Mouse (Mus musculus) MN1 (cell line): ENCODE results near the gene Arfip1.
A peak's percentile ranks its signal among the peaks of the same experiment; 100 is the strongest.
"Not testable (repeated sequence)": the region's sequence is repeated elsewhere in the genome, so short reads cannot be mapped to it uniquely, and the experiment has no call there.

Experiments used
- DNase-seq: peaks from one replicate; pipeline ENCODE4 v3.0.0-alpha.2; 2016; ENCODE audit warnings: low spot score

Arfip1 gene

GRCm38 (mm10) chr3:84570501-84570900, 11.9 kb downstream of the Arfip1 start:
- DNase-seq = no peak

DNA sequence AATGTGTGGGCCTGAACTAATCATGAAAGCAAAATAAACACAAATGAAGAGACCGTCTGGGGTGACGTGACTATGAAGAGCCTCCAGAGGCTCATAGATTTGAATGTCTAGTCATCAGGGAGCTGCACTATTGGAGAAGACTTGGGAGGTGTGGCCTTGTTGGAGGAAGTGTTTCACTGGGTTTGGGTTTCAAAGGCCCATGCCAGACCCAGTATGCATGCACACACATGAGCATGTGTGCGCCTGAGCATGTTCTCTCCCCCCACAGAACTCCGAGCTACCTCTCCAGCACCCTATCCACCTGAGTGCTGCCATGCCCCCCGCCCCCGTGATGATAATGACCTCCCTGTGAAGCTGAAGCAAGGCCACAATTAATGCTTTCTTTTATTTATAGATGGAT, 12.8 kb downstream of the Arfip1 start:
- DNase-seq = no peak

DNA sequence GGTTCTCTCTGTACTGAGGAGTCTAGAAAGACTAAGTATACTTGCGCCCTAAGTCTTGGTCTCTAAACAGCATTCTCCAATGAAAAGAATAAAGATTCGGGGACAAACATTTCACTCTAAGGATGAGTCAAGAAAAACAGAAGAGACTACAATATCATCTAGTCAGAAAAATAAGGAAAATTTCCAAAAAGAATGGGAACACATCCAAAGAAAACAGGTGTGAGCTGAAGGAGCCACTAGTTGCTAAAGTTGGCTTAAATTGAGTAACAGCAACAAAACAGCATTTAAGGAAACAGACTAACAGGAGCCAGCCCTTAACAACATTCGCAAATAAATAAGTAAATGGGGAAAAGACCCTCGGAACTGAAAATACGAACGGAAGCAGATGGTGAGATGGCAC, 13.9 kb downstream of the Arfip1 start:
- DNase-seq = no peak

GRCm38 (mm10) chr3:84563415-84563814, 19.0 kb downstream of the Arfip1 start:
- DNase-seq = no peak

GRCm38 (mm10) chr3:84562911-84563310, 19.5 kb downstream of the Arfip1 start:
- not testable (repeated sequence) for DNase-seq

DNA sequence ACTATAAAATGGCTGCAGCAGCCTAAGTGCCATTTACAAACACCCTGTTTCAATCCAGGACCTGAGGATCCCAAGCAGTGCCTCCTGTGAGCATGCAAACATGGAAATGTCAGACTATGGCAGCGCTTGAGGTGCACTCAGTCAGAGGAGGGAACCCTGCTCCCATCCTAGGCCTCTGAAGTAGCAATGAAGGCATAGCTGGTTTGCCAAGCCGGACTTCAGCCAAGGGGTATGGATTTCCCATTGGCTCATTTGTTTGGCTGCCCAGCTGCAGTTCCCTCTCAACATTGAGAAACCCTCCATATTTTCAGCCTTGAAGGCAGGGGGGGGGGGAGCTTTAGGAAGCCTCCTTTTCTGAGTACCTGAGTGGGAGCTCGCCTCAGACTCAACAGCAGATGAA, 24.1 kb downstream of the Arfip1 start:
- DNase-seq = no peak

GRCm38 (mm10) chr3:84555780-84556179, 26.6 kb downstream of the Arfip1 start:
- no peak for DNase-seq

GRCm38 (mm10) chr3:84547177-84547576, 35.2 kb downstream of the Arfip1 start:
- no peak for DNase-seq

DNA sequence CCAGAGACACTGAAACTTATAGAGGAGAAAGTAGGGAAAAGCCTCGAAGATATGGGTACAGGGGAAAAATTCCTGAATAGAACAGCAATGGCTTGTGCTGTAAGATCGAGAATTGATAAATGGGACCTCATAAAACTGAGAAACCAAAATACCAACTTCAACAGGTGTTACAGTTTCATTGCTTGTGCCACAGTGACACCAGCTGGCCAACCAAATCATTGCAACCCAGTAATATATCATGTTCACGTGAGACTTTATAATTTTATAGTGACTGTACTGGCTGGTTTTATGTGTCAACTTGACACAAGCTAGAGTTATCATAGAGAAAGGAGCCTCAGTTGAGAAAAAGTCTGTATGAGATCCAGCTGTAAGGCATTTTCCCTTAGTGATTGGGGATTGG, 40.0 kb downstream of the Arfip1 start:
- DNase-seq = peak; percentile 63

DNA sequence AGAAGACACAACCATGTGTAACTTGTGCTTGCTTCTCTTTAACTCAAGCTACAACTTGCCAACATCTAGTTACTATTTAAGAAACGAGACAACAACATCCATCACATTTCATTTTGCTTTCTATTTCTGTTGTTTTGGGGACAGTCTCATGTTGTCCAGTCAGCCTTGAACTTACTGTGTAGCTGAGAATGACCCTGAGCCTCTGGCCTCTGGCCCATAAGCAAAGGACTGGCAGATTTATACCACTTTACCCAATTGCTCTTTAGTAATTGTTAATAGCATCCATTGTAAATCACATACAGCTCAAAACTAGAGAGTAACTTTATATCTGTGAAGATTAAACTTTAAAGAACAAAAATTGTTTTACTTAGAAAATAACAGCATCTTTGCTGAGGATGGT, 40.5 kb downstream of the Arfip1 start:
- DNase-seq = no peak

GRCm38 (mm10) chr3:84540640-84541039, 41.8 kb downstream of the Arfip1 start:
- no peak for DNase-seq

DNA sequence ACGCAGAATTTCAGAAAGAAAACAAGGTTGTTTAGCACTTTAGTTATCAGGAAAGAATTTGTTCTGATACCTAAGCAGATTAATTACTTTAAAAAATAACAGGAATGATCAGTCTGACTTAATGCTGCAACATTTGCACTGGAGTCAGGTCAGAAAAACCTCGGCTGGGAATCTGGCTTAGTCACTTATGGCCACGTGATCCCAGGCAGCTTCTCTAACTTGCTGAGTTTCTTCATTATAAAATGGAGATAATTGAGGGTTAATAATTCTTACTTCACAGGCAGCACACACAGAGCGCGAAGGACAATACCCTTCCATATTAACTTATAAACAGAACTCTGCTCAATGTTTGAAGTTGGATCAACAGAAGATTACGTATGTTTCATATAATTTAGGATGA, 45.4 kb downstream of the Arfip1 start:
- DNase-seq = peak; percentile 10

GRCm38 (mm10) chr3:84533227-84533626, 49.2 kb downstream of the Arfip1 start:
- no peak for DNase-seq

GRCm38 (mm10) chr3:84529021-84529420, 53.4 kb downstream of the Arfip1 start:
- DNase-seq = no peak

- DNase-seq = no peak
These were observed 57.5 kb downstream of the Arfip1 start for GRCm38 (mm10) chr3:84524952-84525351.

- DNase-seq = no peak
These were observed 66.3 kb downstream of the Arfip1 start for GRCm38 (mm10) chr3:84516163-84516562.

GRCm38 (mm10) chr3:84512774-84513515, 69.5 kb downstream of the Arfip1 start:
- no peak for DNase-seq

DNA sequence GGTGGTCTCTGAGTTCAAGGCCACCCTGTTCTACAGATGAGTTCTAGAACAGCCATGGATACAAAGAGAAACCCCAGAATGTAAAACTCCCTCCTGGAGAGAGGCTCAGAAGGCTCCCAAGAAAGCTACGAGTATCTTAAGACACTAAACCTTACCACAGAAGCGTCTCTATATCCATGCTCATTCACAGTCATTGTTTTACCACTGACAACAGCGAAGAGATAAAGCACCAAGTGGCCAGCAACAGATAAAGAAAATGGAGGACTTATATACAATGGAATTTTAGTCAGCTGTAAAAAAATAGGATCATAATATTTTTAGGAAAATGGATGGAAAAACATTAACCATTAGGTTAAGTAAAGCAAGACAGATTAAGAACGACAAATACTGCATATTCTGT, 77.2 kb downstream of the Arfip1 start:
- DNase-seq = no peak

DNA sequence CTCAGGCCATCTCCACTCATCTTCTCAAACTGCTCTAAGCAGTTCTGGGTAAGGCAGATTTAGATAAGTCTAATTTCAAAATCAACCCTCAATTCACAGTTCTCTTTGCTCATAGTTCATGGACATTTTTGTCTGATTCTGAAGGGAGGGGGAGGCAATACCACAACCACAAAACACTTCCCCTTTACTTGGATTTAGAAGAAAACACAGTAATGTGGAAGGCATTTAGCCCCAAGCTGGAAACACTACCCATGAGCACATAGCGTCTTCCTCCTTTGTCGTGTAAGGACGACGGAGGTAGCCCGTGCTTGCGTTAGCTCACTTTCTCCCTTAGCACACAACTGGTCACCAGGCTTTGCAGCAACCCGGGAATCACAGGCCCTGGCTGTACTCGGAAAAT, 78.1 kb downstream of the Arfip1 start:
- no peak for DNase-seq

DNA sequence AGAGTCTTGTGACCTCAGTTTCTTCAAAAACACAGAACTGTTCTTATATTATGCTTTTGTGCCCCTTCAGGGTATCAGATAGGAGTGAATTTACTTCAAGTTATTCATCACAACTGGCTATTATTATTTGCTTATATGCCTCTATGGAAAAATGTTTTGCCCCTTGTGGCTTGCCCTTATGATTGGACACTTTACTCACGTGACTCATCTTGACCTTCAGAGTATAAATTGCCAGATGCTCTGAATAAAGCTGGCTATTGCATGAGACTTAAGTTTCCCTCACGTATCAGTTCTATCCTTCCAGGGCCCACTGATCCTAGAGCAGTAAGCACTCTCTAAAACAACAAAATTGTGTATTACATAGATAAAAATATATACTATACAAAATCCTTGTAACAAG, 80.3 kb downstream of the Arfip1 start:
- no peak for DNase-seq

GRCm38 (mm10) chr3:84500491-84500890, 81.9 kb downstream of the Arfip1 start:
- no peak for DNase-seq

GRCm38 (mm10) chr3:84497718-84498117, 84.7 kb downstream of the Arfip1 start:
- DNase-seq = no peak

DNA sequence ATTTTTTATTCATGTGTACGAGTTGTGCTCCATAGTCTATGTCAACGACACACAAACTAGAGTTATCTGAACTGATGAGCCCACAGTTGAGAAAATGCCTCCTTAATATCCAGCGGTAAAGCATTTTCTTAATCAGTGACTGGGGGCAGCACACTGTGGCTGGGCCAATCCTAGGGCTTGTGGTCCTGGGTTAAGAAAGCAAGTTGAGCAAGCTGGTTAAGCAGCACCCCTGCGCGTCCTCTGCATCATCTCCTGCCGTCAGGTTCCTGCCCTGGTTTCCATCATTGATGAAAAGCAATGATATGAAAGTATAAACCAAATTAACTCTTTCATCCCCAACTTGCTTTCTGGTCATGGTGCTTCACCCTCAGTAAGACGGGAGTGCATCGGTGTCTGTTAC, 89.8 kb downstream of the Arfip1 start:
- no peak for DNase-seq

- DNase-seq = no peak
These were observed 90.3 kb downstream of the Arfip1 start for GRCm38 (mm10) chr3:84492148-84492547.
